Mouse (Mus musculus) mesoderm, embryonic 11.5 days (tissue): ENCODE data around the gene 6030468B19Rik.
A peak's percentile ranks its signal among the peaks of the same experiment; 100 is the strongest.
"Not testable (repeated sequence)": the region's sequence is repeated elsewhere in the genome, so short reads cannot be mapped to it uniquely, and the experiment has no call there.

ENCODE experiments used
- DNase-seq: peaks from one replicate; pipeline ENCODE4 v3.0.0-alpha.2; 2012; ENCODE audit warnings: low read depth, low spot score

6030468B19Rik gene

DNA sequence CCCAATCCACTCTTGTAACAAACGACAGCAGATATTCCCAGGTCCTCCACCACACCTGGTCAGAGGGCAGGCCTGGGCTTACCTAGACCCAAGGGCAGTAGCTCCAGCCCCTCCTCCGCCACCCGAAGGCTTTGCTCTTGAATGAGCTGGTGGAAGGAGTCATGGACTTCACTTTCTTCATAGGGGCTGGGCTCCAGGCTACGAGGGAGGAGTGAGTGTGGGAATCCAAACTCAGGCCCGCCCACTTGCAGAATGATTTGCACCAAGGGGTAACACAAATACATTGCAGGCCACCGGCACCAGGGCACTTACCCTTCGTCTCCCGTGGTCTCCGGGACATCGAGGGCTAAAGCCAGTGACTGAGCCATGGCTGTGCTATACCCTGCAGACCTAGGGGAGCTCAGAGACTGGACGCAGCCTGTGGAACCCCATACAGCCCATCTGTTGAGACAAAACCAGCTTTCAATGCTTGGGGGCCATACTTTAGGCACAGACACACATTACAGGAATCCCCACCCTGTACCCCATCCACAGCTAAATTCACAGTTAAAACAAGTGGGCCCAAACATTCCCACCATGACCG lies 18.5 kb upstream of the 6030468B19Rik start:
- peak; percentile 28 for DNase-seq

- DNase-seq: peak; percentile 81
Measured at GRCm38 (mm10) chr11:117779434-117780198, 17.8 kb upstream of the 6030468B19Rik start.

DNA sequence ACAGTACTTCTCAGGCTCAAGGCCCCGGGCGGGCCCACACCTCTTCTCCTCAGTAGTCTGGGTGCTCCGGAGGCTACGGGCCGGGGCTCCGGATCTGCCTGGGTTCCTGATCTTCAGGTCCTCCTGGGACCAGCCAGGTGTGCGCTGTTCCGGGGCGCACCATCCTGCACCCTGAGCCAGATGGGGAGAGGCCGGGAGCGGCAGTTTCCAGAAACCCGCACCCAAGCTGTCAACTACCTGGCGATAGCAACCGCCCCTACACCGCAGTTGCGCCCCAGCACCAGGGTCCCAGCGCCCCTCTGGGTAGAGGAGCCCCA lies 17.3 kb upstream of the 6030468B19Rik start:
- DNase-seq: no peak

DNA sequence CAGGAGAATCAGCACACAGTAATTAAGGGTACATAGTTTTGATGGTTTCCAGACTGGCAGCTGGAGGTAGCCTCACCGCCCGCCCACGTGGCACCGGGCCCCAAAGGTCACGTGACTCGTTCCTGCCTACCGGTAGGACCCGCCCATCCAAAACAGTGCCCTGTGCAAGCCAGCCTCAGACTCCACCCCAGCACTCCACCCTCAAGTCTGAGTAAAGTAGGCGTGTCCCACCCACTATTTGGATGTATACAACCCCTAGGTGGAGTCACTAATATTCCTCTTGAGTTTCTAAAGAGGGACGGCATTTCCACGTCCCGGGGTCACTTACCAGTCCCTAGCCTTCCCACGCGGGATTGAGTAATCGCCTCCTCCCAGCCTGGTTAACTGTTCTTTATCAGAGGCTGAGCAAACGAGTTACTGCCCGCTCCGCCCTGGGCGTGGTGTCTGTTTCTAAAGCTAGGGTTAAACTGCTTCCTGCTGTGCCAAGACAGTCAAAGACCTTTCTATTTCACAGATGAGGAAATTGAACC lies 16.8 kb upstream of the 6030468B19Rik start:
- DNase-seq: peak; percentile 81

DNA sequence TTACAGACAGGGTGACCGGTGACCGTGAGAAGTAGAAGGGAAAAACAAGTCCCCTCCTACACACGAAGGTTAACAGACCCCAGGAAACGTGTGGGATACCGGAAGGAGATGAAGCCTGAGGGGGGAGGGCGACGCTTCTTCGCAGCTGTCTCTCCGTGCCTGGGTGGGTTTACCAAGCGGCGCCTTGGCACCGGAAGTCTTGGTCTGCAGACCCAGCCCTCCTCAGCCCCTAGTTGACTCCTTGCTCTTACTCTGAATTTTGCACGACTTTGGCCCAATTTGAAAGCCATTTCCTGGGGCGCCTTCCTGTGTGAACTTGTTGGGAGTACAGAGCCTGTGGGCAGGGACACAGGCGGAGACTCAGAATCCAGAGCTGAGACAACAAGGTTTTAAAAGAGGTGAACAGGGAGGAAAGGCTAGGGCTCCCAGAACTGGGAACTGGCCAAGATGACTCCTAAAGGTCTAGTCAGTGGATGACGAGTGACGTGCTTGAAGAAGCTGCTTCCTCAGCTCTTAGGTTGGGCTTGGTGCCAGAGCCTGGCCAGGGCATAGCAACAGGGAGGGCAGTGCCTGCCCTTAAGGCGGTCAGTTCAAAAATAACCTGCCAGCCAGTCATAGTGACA lies 16.1 kb upstream of the 6030468B19Rik start:
- DNase-seq: peak; percentile 14

- DNase-seq: no peak
Measured at GRCm38 (mm10) chr11:117781993-117782704, 15.3 kb upstream of the 6030468B19Rik start, which contains the start of the genes Tmc8 and Tmc6. Gene Tmc8, plus strand, starts transcription at chr11:117782076. Gene Tmc6, minus strand, starts transcription at chr11:117782198.

GRCm38 (mm10) chr11:117782705-117783034 lies 14.8 kb upstream of the 6030468B19Rik start:
- DNase-seq: no peak

DNA sequence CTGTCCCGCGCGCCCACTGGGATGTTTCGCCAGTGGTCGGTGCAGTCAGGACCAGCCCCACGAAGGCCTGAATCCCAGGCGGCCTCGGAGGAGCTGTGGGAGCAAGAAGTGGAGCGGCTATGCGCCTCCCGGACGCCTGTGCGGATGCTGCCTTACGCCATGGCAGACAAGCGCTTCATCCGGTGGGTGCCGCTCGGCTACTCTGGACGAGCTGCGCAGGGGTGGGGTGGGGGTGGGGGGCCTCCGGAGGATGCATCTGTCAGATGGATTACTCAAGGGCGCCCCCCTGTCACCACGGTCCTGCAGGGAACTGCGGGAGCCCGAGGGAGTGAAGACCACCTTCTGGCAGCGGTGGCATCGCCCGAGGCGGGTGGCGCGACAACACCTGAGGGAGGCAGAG lies 14.4 kb upstream of the 6030468B19Rik start:
- peak; percentile 74 for DNase-seq

DNA sequence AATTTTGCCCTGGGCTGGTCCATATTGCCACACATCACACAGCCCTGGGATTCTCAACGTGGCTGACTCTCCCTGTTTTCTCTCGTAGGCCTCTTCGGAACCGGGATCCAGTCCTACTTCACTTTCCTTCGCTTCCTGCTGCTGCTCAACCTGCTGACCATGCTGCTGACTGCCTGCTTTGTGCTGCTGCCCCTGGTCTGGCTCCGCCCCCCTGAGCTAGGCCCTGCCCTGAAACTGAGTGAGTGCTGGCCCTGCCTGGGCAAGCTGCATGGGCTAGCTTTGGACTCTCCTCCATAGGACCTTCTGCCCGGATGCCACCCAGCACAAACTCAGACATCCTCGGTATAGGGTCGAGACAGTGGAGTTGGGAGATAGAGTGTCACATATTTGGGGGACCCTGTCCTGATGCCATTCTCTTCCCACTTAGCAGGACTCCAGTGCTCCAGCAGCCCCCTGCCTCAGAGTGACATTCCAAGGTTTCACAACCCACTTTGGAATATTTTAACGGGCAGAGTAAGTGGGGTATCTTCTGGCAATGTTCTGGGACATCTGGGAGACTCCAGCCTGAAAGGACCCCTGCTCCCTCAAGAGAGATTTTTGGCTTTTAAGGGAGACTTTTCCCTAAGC lies 13.7 kb upstream of the 6030468B19Rik start:
- DNase-seq: no peak

DNA sequence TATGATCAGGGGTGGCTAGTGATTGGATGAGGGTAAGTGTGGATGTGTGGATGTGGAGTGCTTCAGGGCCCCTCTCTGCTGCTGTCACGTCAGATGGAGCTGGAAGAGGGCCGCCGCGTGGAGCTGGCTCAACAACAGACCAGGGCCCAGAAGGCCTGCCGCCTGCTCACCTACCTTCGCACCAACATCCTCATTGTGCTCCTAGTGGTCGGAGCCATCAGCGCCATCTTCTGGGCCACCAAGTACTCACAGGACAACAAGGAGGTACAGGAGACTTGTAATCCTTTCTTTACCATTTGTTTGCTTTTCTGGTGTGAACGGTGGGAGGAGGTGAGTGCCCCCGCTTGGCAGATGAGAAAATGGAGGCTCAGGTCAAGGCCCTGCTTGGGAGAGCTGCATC lies 11.2 kb upstream of the 6030468B19Rik start:
- DNase-seq: peak; percentile 39

GRCm38 (mm10) chr11:117788481-117788880 lies 9.0 kb upstream of the 6030468B19Rik start:
- not testable (repeated sequence) for DNase-seq

- peak; percentile 71 for DNase-seq
Measured at GRCm38 (mm10) chr11:117790286-117790685, 7.2 kb upstream of the 6030468B19Rik start.

DNA sequence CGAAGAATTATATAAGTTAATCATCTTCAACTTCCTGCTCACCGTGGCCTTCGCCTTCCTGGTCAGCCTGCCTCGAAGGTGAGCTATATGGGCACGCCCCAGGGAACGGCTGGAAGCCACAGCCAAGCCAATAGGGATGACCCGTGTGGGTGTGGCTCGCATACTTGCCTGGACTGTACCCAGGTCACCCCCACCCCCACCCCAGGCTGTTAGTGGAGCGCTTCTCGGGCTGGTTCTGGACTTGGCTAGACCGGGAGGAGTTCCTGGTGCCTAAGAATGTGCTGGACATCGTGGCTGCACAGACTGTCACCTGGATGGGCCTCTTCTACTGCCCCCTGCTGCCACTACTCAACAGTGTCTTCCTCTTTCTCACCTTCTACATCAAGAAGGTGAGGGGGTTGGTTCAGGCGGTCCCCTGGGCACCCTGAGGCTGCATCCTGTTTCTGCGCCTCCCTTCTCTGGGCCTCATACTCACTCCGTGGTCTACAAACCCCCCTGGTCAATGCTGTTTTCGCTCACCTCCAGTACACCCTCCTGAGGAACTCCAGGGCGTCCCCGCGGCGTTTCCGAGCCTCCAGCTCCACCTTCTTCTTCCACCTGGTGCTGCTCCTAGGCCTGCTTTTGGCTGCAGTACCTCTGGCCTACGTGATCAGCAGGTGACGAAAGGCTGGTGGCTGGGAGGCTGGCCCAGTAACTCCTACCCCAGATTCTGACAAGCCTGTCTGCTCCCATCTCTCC lies 6.6 kb upstream of the 6030468B19Rik start:
- DNase-seq: peak; percentile 8

- DNase-seq: no peak
Measured at GRCm38 (mm10) chr11:117791441-117791761, 6.1 kb upstream of the 6030468B19Rik start.

DNA sequence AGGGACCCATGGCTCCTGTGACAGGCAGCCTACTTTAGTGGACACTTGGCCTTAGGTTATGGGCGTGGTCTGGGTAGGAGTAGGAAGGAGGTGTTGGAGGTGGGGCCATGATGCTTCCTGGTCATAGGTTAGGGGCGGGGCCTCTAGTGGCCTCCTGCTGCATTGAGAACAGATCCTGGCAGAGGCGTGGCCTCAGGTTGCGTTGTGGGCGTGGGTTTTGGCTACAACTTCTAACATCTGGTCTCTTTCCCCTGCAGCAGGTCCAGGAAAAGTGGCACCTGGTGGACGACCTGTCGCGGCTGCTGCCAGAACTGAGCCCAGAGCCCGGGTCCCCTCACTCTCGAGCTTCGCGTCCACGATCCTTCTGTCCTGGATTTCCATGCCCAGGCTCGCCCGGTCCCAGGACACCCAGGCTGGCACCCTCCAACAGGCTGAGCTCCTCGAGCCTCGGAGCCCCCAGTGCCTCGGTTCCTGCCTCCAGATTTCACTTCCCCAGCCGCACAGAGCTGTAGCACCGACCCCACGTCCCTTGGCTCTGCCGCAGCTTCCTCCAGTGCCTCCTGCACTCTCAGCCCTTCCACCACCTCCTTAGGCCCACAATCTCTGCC lies 5.1 kb upstream of the 6030468B19Rik start:
- peak; percentile 60 for DNase-seq

DNA sequence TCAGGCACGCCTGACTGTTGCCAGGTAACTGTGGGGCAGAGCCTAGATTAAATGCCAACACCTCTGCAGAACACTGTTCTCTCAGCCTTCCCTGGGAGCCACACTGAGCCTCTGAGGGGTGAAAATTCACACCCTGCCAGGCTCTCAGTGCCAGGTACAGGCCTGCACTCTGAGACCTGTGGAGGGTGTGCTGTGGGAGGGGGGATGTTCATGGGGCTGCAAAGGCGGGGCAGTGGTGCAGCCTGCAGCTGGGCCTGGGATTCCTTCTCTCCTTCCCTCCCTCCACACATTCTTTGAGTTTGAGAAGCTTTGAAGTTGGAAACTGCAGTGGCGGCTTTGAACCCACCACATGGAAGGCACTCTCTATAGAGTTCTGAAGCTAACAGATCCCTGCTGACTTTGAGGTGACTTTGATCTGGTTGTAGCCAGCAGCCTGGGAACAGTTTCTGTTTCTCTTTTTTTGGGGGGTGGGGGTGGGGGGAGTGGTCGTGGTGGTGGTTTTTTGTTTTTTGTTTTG lies 3.4 kb upstream of the 6030468B19Rik start:
- peak; percentile 19 for DNase-seq

DNA sequence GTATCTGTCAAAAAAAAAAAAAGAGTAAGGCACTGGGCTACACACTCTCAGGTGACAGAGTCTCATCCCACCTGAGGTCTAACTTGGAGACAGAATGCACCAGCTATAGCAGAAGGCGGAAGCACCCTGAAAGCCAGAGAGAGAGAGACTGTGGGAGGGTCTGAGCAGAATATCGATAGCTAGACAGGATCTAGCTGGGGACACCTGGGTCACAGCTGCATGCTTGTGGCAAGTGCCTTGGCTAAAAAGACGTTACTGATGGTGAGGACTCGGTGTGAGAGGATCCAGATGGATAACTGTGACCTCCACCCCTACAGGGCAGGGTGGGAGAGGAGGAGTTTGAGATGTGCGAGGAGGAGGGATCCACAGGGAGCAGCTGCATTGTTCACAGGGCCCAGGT lies 506 bp upstream of the 6030468B19Rik start:
- no peak for DNase-seq

DNA sequence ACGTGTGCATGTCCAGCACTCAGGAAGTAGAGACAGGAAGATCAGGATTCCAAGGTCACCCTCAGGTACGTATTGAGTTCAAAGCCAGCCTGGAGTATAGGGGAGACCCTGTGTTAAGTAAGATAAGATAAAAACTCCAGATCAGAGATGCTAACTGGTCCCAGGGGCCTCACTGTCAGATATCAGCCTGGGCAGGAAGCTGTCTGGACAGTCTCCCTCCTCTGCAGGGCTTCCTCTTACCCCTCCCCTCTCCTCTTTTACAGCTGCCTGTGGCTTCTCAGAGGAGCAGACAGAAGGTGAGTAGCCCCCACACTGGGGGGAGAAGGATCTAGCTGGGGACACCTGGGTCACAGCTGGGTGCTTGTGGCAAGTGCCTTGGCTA lies 691 bp downstream of the 6030468B19Rik start:
- peak; percentile 26 for DNase-seq

- no peak for DNase-seq
Measured at GRCm38 (mm10) chr11:117799174-117799573, 1.7 kb downstream of the 6030468B19Rik start.

- DNase-seq: no peak
Measured at GRCm38 (mm10) chr11:117800038-117800437, 2.6 kb downstream of the 6030468B19Rik start.
